Mouse (Mus musculus) MEL (cell line): ENCODE data around the gene Syn2. TPM values are rescaled to one million over a fixed set of nuclear protein-coding genes. Genes with fewer than 3 reads are reported as not detected.

Source experiments
- DNase-seq: peaks from one replicate; pipeline ENCODE4 v3.0.0; 2011; ENCODE audit warnings: low read depth, low spot score
- H3K27ac ChIP-seq: 2 replicates; pipeline ENCODE4 v1.5.1; 2012; ENCODE audit warnings: low read depth, mild to moderate bottlenecking, control low read depth, low read length, moderate library complexity; ENCODE audit not compliant: control insufficient read depth
- H3K27me3 ChIP-seq, 2 experiments: fragments of 150-350 bp in 1 of 2; sonication (generic) in 1 of 2; 2 replicates each; pipeline ENCODE4 v1.6.1; 2012; ENCODE audit warnings: low read length in 2 of 2, mild to moderate bottlenecking in 2 of 2, improper control_type of control experiment in 1 of 2, moderate library complexity in 1 of 2; ENCODE audit not compliant: insufficient read depth in 2 of 2, control insufficient read depth in 1 of 2
- H3K36me3 ChIP-seq, 2 experiments: 2 replicates each; pipeline ENCODE4 v1.6.1; 2012 to 2014; ENCODE audit warnings: low read length in 2 of 2, improper control_type of control experiment in 1 of 2, inconsistent platforms in 1 of 2, mild to moderate bottlenecking in 1 of 2; ENCODE audit not compliant: insufficient read depth in 2 of 2, control insufficient read depth in 1 of 2
- H3K4me1 ChIP-seq, 2 experiments: fragments of 150-350 bp in 1 of 2; sonication (generic) in 1 of 2; 2 replicates each; pipeline ENCODE4 v1.6.1; 2012; ENCODE audit warnings: low read length in 2 of 2, improper control_type of control experiment in 1 of 2, mild to moderate bottlenecking in 1 of 2; ENCODE audit not compliant: insufficient read depth in 2 of 2, control insufficient read depth in 1 of 2
- H3K4me3 ChIP-seq, 2 experiments: fragments of 150-350 bp in 1 of 2; sonication (generic) in 1 of 2; 2 replicates each; pipeline ENCODE4 v1.5.1; 2012; ENCODE audit warnings: low read depth in 2 of 2, low read length in 2 of 2, mild to moderate bottlenecking in 2 of 2, moderate library complexity in 2 of 2, control low read depth in 1 of 2, improper control_type of control experiment in 1 of 2; ENCODE audit not compliant: control insufficient read depth in 1 of 2, insufficient read depth in 1 of 2
- H3K79me2 ChIP-seq: 2 replicates; pipeline ENCODE4 v1.6.1; 2012; ENCODE audit warnings: mild to moderate bottlenecking, low read length, moderate library complexity; ENCODE audit not compliant: control insufficient read depth, poor library complexity, insufficient read depth
- H3K9ac ChIP-seq: 2 replicates; pipeline ENCODE4 v1.6.1; 2012; ENCODE audit warnings: low read depth, mild to moderate bottlenecking, control low read depth, low read length, moderate library complexity; ENCODE audit not compliant: control insufficient read depth, poor library complexity, severe bottlenecking
- H3K9me3 ChIP-seq: fragments of 150-350 bp; sonication (generic); replicated peaks from 2 replicates; pipeline ENCODE4 v1.6.1; 2012; ENCODE audit warnings: mild to moderate bottlenecking, low read length, improper control_type of control experiment, moderate library complexity; ENCODE audit not compliant: insufficient read depth
- BHLHE40 ChIP-seq: IDR thresholded peaks from 2 replicates; pipeline ENCODE4 v1.6.1; 2012; ENCODE audit warnings: low read depth, mild to moderate bottlenecking, inconsistent platforms, low read length, improper control_type of control experiment, borderline replicate concordance
- E2F4 ChIP-seq: IDR thresholded peaks from 2 replicates; pipeline ENCODE4 v1.6.1; 2011; ENCODE audit warnings: low read depth, low read length, improper control_type of control experiment, borderline replicate concordance
- EP300 ChIP-seq, 2 experiments: IDR thresholded peaks; 2 replicates each; pipeline ENCODE4 v1.6.1; 2011; ENCODE audit warnings: improper control_type of control experiment in 2 of 2, low read length in 2 of 2, low read depth in 1 of 2, mild to moderate bottlenecking in 1 of 2
- ETS1 ChIP-seq: IDR thresholded peaks from 2 replicates; pipeline ENCODE4 v1.6.1; 2012; ENCODE audit warnings: low read depth, mild to moderate bottlenecking, inconsistent platforms, low read length, improper control_type of control experiment, moderate library complexity
- JUND ChIP-seq: IDR thresholded peaks from 2 replicates; pipeline ENCODE4 v1.6.1; 2011; ENCODE audit warnings: low read depth, mild to moderate bottlenecking, improper control_type of control experiment, low read length
- KAT2A ChIP-seq: conservative IDR thresholded peaks from 2 replicates; pipeline ENCODE4 v1.6.1; 2012; ENCODE audit warnings: low read depth, low read length, improper control_type of control experiment, inconsistent platforms
- MAFK ChIP-seq: IDR thresholded peaks from 2 replicates; pipeline ENCODE4 v1.6.1; 2011; ENCODE audit warnings: low read depth, mild to moderate bottlenecking, low read length, improper control_type of control experiment, borderline replicate concordance
- MAX ChIP-seq: IDR thresholded peaks from 2 replicates; pipeline ENCODE4 v1.6.1; 2011; ENCODE audit warnings: low read length, improper control_type of control experiment
- MXI1 ChIP-seq: IDR thresholded peaks from 2 replicates; pipeline ENCODE4 v1.6.1; 2011; ENCODE audit warnings: mild to moderate bottlenecking, low read depth, low read length, improper control_type of control experiment
- MYC ChIP-seq: IDR thresholded peaks from 2 replicates; pipeline ENCODE4 v1.6.1; 2011; ENCODE audit warnings: low read depth, mild to moderate bottlenecking, low read length, improper control_type of control experiment, moderate library complexity
- NELFE ChIP-seq: IDR thresholded peaks from 2 replicates; pipeline ENCODE4 v1.6.1; 2011; ENCODE audit warnings: low read depth, low read length, improper control_type of control experiment
- NRF1 ChIP-seq: IDR thresholded peaks from 2 replicates; pipeline ENCODE4 v1.6.1; 2014; ENCODE audit warnings: low read depth, mild to moderate bottlenecking, inconsistent platforms, low read length, improper control_type of control experiment, moderate library complexity; ENCODE audit not compliant: poor library complexity, insufficient read depth, severe bottlenecking
- POLR2A ChIP-seq, 2 experiments: IDR thresholded peaks; 2 replicates each; pipeline ENCODE4 v1.6.1; 2011 to 2012; ENCODE audit warnings: low read length in 2 of 2, mild to moderate bottlenecking in 2 of 2, control low read depth in 1 of 2, improper control_type of control experiment in 1 of 2, low read depth in 1 of 2, moderate library complexity in 1 of 2; ENCODE audit not compliant: control insufficient read depth in 1 of 2, insufficient read depth in 1 of 2, poor library complexity in 1 of 2
- RAD21 ChIP-seq: IDR thresholded peaks from 2 replicates; pipeline ENCODE4 v1.6.1; 2011; ENCODE audit warnings: mild to moderate bottlenecking, low read depth, low read length, improper control_type of control experiment
- RCOR1 ChIP-seq: IDR thresholded peaks from 2 replicates; pipeline ENCODE4 v1.6.1; 2012; ENCODE audit warnings: low read depth, mild to moderate bottlenecking, inconsistent platforms, low read length, improper control_type of control experiment
- TBP ChIP-seq: IDR thresholded peaks from 2 replicates; pipeline ENCODE4 v1.8.0; 2011; ENCODE audit warnings: low read depth, low read length, improper control_type of control experiment
- UBTF ChIP-seq: IDR thresholded peaks from 2 replicates; pipeline ENCODE4 v1.6.1; 2012; ENCODE audit warnings: low read depth, mild to moderate bottlenecking, inconsistent platforms, low read length, improper control_type of control experiment, moderate library complexity, borderline replicate concordance; ENCODE audit not compliant: insufficient read depth
- ZC3H11A ChIP-seq: IDR thresholded peaks from 2 replicates; pipeline ENCODE4 v1.6.1; 2012; ENCODE audit warnings: low read depth, mild to moderate bottlenecking, inconsistent platforms, low read length, improper control_type of control experiment
- ZKSCAN1 ChIP-seq: IDR thresholded peaks from 2 replicates; pipeline ENCODE4 v1.6.1; 2012; ENCODE audit warnings: low read depth, mild to moderate bottlenecking, inconsistent platforms, low read length, improper control_type of control experiment, moderate library complexity
- ZNF384 ChIP-seq: IDR thresholded peaks from 2 replicates; pipeline ENCODE4 v1.6.1; 2012; ENCODE audit warnings: low read depth, mild to moderate bottlenecking, inconsistent platforms, low read length, improper control_type of control experiment
- polyA plus RNA-seq, 2 experiments: library from polyadenylated mRNA; stranded (reverse) in 1 of 2; unstranded in 1 of 2; fragments of >175 nt in 1 of 2; fragments of >200 nt in 1 of 2; gene quantifications; 2 replicates each; pipeline versions ENCODE4 v1.2.1 to v1.2.4; 2012; ENCODE audit warnings: low replicate concordance in 2 of 2, low read depth in 1 of 2; ENCODE audit not compliant: insufficient read length in 2 of 2, insufficient read depth in 1 of 2, missing spikeins in 1 of 2
- total RNA-seq: library from RNA; depleted of rRNA; stranded (reverse); fragments of 300-350 nt; gene quantifications from 2 replicates; pipeline ENCODE4 v1.2.3, GENCODE M21; 2012

The Syn2 gene
- total and polyA plus RNA-seq, 3 experiments = not detected

- no peaks in the 10 kb centered on the region for H3K79me2 ChIP-seq
- TF ChIP-seq ZKSCAN1 (no peak), MYC (no peak), BHLHE40 (no peak), KAT2A (no peak), E2F4 (no peak), JUND (no peak), ZNF384 (no peak), MAX (no peak), RAD21 (no peak)
- no peak overlapping the region for H3K9ac ChIP-seq
- H3K9me3 ChIP-seq = no peaks in the 10 kb centered on the region
- H3K27me3 ChIP-seq = peaks cover 0 to 2% of the 10 kb centered on the region in 2 experiments; a peak in 3 of 4 replicates
- no peak overlapping the region for H3K4me3 ChIP-seq
- no peak for DNase-seq
- H3K36me3 ChIP-seq = no peaks in the 10 kb centered on the region
- H3K4me1 ChIP-seq = no peaks in the 10 kb centered on the region
- no peak overlapping the region for H3K27ac ChIP-seq
Observed at GRCm38 (mm10) chr6:115307134-115307533, 172.4 kb downstream of the Syn2 start.

GRCm38 (mm10) chr6:115312780-115313179, 178.1 kb downstream of the Syn2 start:
- Histone ChIP-seq H3K4me1 (no peaks in the 10 kb centered on the region; a peak in 1 of 4 replicates), H3K36me3 (peaks cover 0 to 9% of the 10 kb centered on the region in 2 experiments; a peak in 2 of 4 replicates), H3K79me2 (no peaks in the 10 kb centered on the region), H3K9me3 (no peaks in the 10 kb centered on the region), H3K27ac (no peak overlapping the region), H3K9ac (no peak overlapping the region), H3K27me3 (no peaks in the 10 kb centered on the region; a peak in 1 of 4 replicates), H3K4me3 (no peak overlapping the region)
- no peak for TF ChIP-seq EP300 (IDR thresholded peaks at IDR 0.05; ENCODE audit: low read depth in 1 of 2, low read length in 2 of 2)
- TF ChIP-seq NRF1 = no peak
- TF ChIP-seq ETS1 = no peak
- no peak for TF ChIP-seq BHLHE40
- no peak for TF ChIP-seq TBP
- no peak for TF ChIP-seq UBTF
- no peak for TF ChIP-seq KAT2A
- no peak for TF ChIP-seq MXI1
- no peak for TF ChIP-seq MAFK
- no peak for TF ChIP-seq RCOR1
- no peak for TF ChIP-seq POLR2A (IDR thresholded peaks at IDR 0.05; ENCODE audit: control insufficient read depth in 1 of 2, insufficient read depth in 1 of 2, low read depth in 1 of 2, low read length in 2 of 2, poor library complexity in 1 of 2)
- no peak for TF ChIP-seq ZC3H11A
- no peak for TF ChIP-seq NELFE
- DNase-seq = no peak
